Mouse (Mus musculus) liver, embryonic 14.5 days (tissue): ENCODE data around the gene Birc5. TPM values are rescaled to one million over a fixed set of nuclear protein-coding genes. Genes with fewer than 3 reads are reported as not detected.

Experiments used
- ATAC-seq: fragments of 200-750 bp; cut with Nextera tagmentation; 2 replicates; pipeline ENCODE4 v1.8.0; 2017; ENCODE audit warnings: moderate number of reproducible peaks, mild to moderate bottlenecking, moderate library complexity; ENCODE audit not compliant: insufficient read depth
- DNase-seq, 3 experiments: peaks; one replicate each; pipeline ENCODE4 v3.0.0-alpha.2; 2012 to 2013; ENCODE audit warnings: low read depth in 3 of 3, low spot score in 3 of 3
- H3K27ac ChIP-seq: fragments of 300-500 bp; sonication (generic); 2 replicates; pipeline ENCODE4 v1.5.1; 2014; ENCODE audit warnings: moderate library complexity, mild to moderate bottlenecking, control low read depth, inconsistent platforms
- H3K27me3 ChIP-seq: fragments of 300-500 bp; sonication (generic); 2 replicates; pipeline ENCODE4 v1.6.1; 2014; ENCODE audit warnings: mild to moderate bottlenecking, low read length, moderate library complexity; ENCODE audit not compliant: control insufficient read depth, insufficient read depth
- H3K36me3 ChIP-seq: fragments of 300-500 bp; sonication (generic); replicated peaks from 2 replicates; pipeline ENCODE4 v1.6.1; 2014; ENCODE audit warnings: low read depth; ENCODE audit not compliant: control insufficient read depth, insufficient read depth
- H3K4me1 ChIP-seq, 2 experiments: fragments of 200-500 bp in 1 of 2; fragments of 300-500 bp in 1 of 2; sonication (generic) in 1 of 2; replicated peaks; 2 replicates each; pipeline ENCODE4 v1.6.1; 2012 to 2014; ENCODE audit warnings: antibody characterized with exemption in 1 of 2, inconsistent platforms in 1 of 2, low read length in 1 of 2; ENCODE audit not compliant: control insufficient read depth in 2 of 2, insufficient read depth in 2 of 2
- H3K4me2 ChIP-seq: fragments of 300-500 bp; sonication (generic); 2 replicates; pipeline ENCODE4 v1.6.1; 2014; ENCODE audit warnings: low read depth, mild to moderate bottlenecking, control low read depth, moderate library complexity
- H3K4me3 ChIP-seq, 2 experiments: fragments of 200-500 bp in 1 of 2; fragments of 300-500 bp in 1 of 2; sonication (generic) in 1 of 2; 2 replicates each; pipeline ENCODE4 v1.5.1; 2012 to 2014; ENCODE audit warnings: low read depth in 2 of 2, low read length in 2 of 2, mild to moderate bottlenecking in 2 of 2, control low read depth in 1 of 2, inconsistent platforms in 1 of 2, moderate library complexity in 1 of 2; ENCODE audit not compliant: insufficient read depth in 1 of 2
- H3K9ac ChIP-seq: fragments of 300-500 bp; sonication (generic); replicated peaks from 2 replicates; pipeline ENCODE4 v1.6.1; 2014; ENCODE audit warnings: mild to moderate bottlenecking, control low read depth, moderate library complexity
- H3K9me3 ChIP-seq: fragments of 300-500 bp; sonication (generic); 2 replicates; pipeline ENCODE4 v1.6.1; 2016; ENCODE audit warnings: low read length, mixed read lengths; ENCODE audit not compliant: control insufficient read depth
- CTCF ChIP-seq: IDR thresholded peaks from 2 replicates; pipeline ENCODE4 v1.5.1; 2016; ENCODE audit warnings: antibody characterized with exemption, low read depth, control low read depth
- EP300 ChIP-seq: IDR thresholded peaks from 2 replicates; pipeline ENCODE4 v1.6.1; 2016; ENCODE audit warnings: antibody characterized with exemption, low read depth
- WGBS: fragments of 180-500 bp; shearing (Covaris S2); extraction: QIAGEN DNeasy Blood & Tissue Kit; methylation state at CpG from one replicate; pipeline ENCODE4 v1.1.7; 2014; ENCODE audit not compliant: insufficient replicate concordance; 5-methylcytosine and 5-hydroxymethylcytosine counted together
- polyA plus RNA-seq, 2 experiments: library from polyadenylated mRNA; depleted of rRNA in 1 of 2; stranded (reverse) in 1 of 2; unstranded in 1 of 2; fragments of >200 nt; fragmentation: Nextera tagmentation in 1 of 2; extraction: Ambion mirVana in 1 of 2; gene quantifications; 2 replicates each; pipeline versions ENCODE4 v1.2.1 to v1.2.3; 2012 to 2014

The Birc5 gene
- polyA plus RNA-seq, 2 experiments = 181 to 373 TPM

GRCm38 (mm10) chr11:117860601-117861000 lies 11.6 kb downstream of the Birc5 start, which contains the start of gene Tmem235:
Gene Tmem235, plus strand, starts transcription at chr11:117860752.
- Histone ChIP-seq H3K4me2 (no peak within 1 kb of the TSS), H3K4me3 (no peak within 1 kb of the TSS), H3K27me3 (peaks cover 34% of the 10 kb centered on the region), H3K36me3 (peaks cover 20% of the 10 kb centered on the region), H3K4me1 (no peaks in the 10 kb centered on the region), H3K27ac (no peak within 1 kb of the TSS), H3K9me3 (no peaks in the 10 kb centered on the region), H3K9ac (no peak within 1 kb of the TSS)
- no peak; the same call in 1 of the 2 replicates for TF ChIP-seq CTCF
- no peak for TF ChIP-seq EP300
- ATAC-seq = no peak
- WGBS = 7% methylated on average over 23 of the region's 23 CpGs
- no peak for DNase-seq

GRCm38 (mm10) chr11:117863174-117863856 lies 14.3 kb downstream of the Birc5 start:
- H3K4me3 ChIP-seq = no peak overlapping the region
- H3K27me3 ChIP-seq = peaks cover 34% of the 10 kb centered on the region
- H3K4me2 ChIP-seq = no peak overlapping the region
- DNase-seq (no peak), ATAC-seq (no peak)
- H3K27ac ChIP-seq = no peak overlapping the region
- 35% methylated on average over 11 of the region's 11 CpGs for WGBS
- no peaks in the 10 kb centered on the region; the same call in 1 of the 2 replicates for H3K36me3 ChIP-seq
- no peak overlapping the region for H3K9ac ChIP-seq
- TF ChIP-seq EP300 = no peak
- TF ChIP-seq CTCF = no peak
- no peaks in the 10 kb centered on the region for H3K9me3 ChIP-seq
- no peaks in the 10 kb centered on the region for H3K4me1 ChIP-seq

GRCm38 (mm10) chr11:117864805-117865204 lies 15.8 kb downstream of the Birc5 start:
- Histone ChIP-seq H3K9ac (no peak overlapping the region), H3K4me3 (no peak overlapping the region), H3K36me3 (no peaks in the 10 kb centered on the region), H3K4me2 (no peak overlapping the region), H3K9me3 (no peaks in the 10 kb centered on the region), H3K27me3 (peaks cover 22% of the 10 kb centered on the region), H3K27ac (no peak overlapping the region), H3K4me1 (no peaks in the 10 kb centered on the region)
- no peak for DNase-seq
- TF ChIP-seq EP300 = no peak
- TF ChIP-seq CTCF = no peak
- 17% methylated on average over 2 of the region's 2 CpGs for WGBS
- no peak for ATAC-seq

- Histone ChIP-seq H3K4me3 (no peak overlapping the region), H3K36me3 (no peaks in the 10 kb centered on the region), H3K9ac (no peak overlapping the region), H3K27me3 (peaks cover 12% of the 10 kb centered on the region), H3K9me3 (no peaks in the 10 kb centered on the region), H3K27ac (no peak overlapping the region), H3K4me2 (no peak overlapping the region), H3K4me1 (no peaks in the 10 kb centered on the region)
- no peak for TF ChIP-seq EP300
- no peak for TF ChIP-seq CTCF
- 57% methylated on average over 6 of the region's 6 CpGs for WGBS
- DNase-seq = no peak
- ATAC-seq = no peak
These were observed 16.9 kb downstream of the Birc5 start for GRCm38 (mm10) chr11:117865988-117866387.

- H3K27me3 ChIP-seq = peaks cover 19% of the 10 kb centered on the region
- ATAC-seq (no peak), DNase-seq (peak; percentile 39 to 60 (median 47))
- no peak overlapping the region for H3K4me3 ChIP-seq
- WGBS = 39% methylated on average over 12 of the region's 12 CpGs
- H3K27ac ChIP-seq = no peak overlapping the region
- H3K4me2 ChIP-seq = no peak overlapping the region
- no peaks in the 10 kb centered on the region for H3K9me3 ChIP-seq
- 0 out of 4 replicates have a peak, but pooled peaks cover 0 to 2% of the 10 kb centered on the region in 2 experiments for H3K4me1 ChIP-seq
- TF ChIP-seq CTCF (peak; percentile 98), EP300 (no peak)
- H3K36me3 ChIP-seq = no peaks in the 10 kb centered on the region
- no peak overlapping the region for H3K9ac ChIP-seq
These were observed 21.8 kb downstream of the Birc5 start for GRCm38 (mm10) chr11:117870688-117871365.
